Mouse (Mus musculus) mesoderm, embryonic 11.5 days (tissue): ENCODE measurements at regions not wholly inside any gene's neighbourhood (a gene's known extent, or its start where the extent isn't known, plus 50 kb on each side); places are given as distances from the start of the nearest gene placed in this dataset.
"Not testable (repeated sequence)": the region's sequence is repeated elsewhere in the genome, so short reads cannot be mapped to it uniquely, and the experiment has no call there.

Experiments
- DNase-seq: peaks from one replicate; pipeline ENCODE4 v3.0.0-alpha.2; 2012; ENCODE audit warnings: low read depth, low spot score

DNA sequence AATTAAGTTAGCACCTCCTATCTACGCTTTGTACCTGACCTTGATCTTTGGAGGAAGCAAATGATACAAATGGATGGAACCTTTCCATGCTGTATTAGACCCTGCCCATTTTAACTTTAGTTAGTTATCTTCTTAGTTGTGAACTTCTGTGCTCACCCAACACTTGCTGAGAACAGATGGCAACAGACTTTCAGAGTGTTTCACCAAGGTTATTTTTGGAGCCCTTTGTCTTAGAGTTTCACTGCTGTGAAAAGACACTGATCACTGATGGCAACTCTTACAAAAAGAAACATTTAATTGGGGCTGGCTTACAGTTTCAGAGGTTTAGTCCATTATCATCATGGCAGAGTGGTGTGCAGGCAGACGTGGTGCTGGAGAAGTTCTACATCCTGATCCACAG is 88.8 kb upstream of the Zfp746 start:
- no peak for DNase-seq

DNA sequence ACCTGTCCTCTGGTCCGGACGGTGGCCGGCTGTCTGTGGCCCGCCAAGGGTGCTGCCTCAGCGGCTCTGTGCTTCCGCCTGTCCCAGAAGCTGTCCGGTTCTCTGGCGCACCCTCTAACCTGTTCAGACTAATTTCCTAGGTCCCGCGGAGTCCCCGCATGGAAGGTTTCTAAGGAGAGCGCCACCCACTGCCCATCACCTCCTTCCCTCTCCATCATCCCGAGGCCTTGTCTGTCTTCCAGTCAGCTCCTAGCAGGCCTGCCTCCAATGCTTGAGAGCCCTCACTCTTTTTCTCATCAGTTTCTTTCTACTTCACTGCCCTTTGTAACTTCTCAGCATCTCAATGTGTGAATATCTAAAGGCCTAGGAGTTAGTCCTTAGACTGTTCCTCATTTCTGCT is 86.4 kb upstream of the Zfp746 start:
- DNase-seq = not testable (repeated sequence)

DNA sequence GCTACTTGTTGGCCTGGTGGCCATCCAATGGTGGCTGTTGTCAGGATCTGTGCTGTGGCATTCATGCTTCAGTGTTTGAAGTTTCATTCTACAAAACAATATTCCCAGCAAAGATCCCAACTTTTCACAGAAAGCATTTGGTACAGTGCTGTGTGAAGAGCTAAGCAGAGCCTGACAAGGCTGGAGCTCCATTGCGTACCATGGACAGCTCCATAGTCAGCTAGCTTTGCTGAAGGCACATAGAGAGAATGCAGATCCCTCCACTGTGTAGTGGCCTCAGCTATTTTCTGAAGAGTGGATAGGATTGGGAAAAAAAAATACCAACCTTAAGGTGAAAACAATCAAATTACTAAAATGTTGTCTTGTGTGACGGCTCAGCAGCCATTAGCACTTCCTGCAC is 50.5 kb upstream of the Zfp746 start:
- DNase-seq = peak; percentile 67
